Mouse (Mus musculus) heart, embryonic 10.5 days (tissue): ENCODE measurements around the gene Kcnip2. TPM values are rescaled to one million over a fixed set of nuclear protein-coding genes. Genes with fewer than 3 reads are reported as not detected.
"Not testable (repeated sequence)": the region's sequence is repeated elsewhere in the genome, so short reads cannot be mapped to it uniquely, and the experiment has no call there.

ENCODE experiments used
- DNase-seq: peaks from one replicate; pipeline ENCODE4 v3.0.0-alpha.2; 2017; ENCODE audit warnings: low spot score
- H3K27ac ChIP-seq: fragments of 300-500 bp; sonication (generic); 2 replicates; pipeline ENCODE4 v1.5.1; 2016; ENCODE audit warnings: mild to moderate bottlenecking
- H3K27me3 ChIP-seq: fragments of 300-500 bp; sonication (generic); 2 replicates; pipeline ENCODE4 v1.6.1; 2016; ENCODE audit warnings: mild to moderate bottlenecking; ENCODE audit not compliant: poor library complexity, insufficient read depth, severe bottlenecking
- H3K36me3 ChIP-seq: fragments of 300-500 bp; sonication (generic); 2 replicates; pipeline ENCODE4 v1.6.1; 2016; ENCODE audit warnings: mild to moderate bottlenecking, moderate library complexity
- H3K4me1 ChIP-seq: fragments of 300-500 bp; sonication (generic); 2 replicates; pipeline ENCODE4 v1.6.1; 2016; ENCODE audit warnings: mild to moderate bottlenecking
- H3K4me3 ChIP-seq: fragments of 300-500 bp; sonication (generic); 2 replicates; pipeline ENCODE4 v1.5.1; 2016; ENCODE audit warnings: mild to moderate bottlenecking, moderate library complexity
- H3K9me3 ChIP-seq: fragments of 300-500 bp; sonication (generic); 2 replicates; pipeline ENCODE4 v1.6.1; 2016; ENCODE audit warnings: mild to moderate bottlenecking, moderate library complexity
- WGBS: fragments of 180-500 bp; shearing (Covaris S2); methylation state at CpG from one replicate; pipeline ENCODE4 v1.1.7; 2016; 5-methylcytosine and 5-hydroxymethylcytosine counted together
- polyA plus RNA-seq: library from polyadenylated mRNA; unstranded; fragments of >200 nt; fragmentation: Nextera tagmentation; extraction: Ambion mirVana; gene quantifications from 2 replicates; pipeline ENCODE4 v1.2.1, GENCODE M21; 2016

Gene Kcnip2
- polyA plus RNA-seq, 1 experiment from 2014 or later: 0.35 TPM

DNA sequence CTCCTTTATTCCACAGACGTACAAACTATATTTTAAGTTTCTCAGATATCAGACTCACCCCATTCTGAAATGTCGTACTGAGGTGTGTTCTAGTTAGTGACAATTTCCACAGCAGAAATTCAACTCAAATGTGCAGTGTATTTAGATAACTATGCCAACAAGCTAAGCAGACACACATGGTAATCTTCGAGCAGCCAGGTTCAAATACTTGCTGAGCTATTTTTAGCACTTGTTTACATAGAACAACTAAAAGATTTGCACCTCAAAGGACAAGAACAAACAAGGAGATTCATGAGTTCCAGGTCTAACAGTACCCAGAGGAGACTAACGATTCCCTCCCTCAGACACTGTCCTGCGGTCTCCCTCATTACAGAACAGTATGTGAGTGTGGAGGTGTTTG, 11.3 kb upstream of the Kcnip2 start:
- peaks cover 3% of the 10 kb centered on the region for H3K4me1 ChIP-seq
- peaks cover 6% of the 10 kb centered on the region; the same call in 1 of the 2 replicates for H3K36me3 ChIP-seq
- H3K27ac ChIP-seq: no peak overlapping the region
- H3K4me3 ChIP-seq: no peak overlapping the region
- DNase-seq: no peak
- WGBS: 68% methylated on average over 5 of the region's 5 CpGs
- no peaks in the 10 kb centered on the region for H3K9me3 ChIP-seq
- no peaks in the 10 kb centered on the region for H3K27me3 ChIP-seq

DNA sequence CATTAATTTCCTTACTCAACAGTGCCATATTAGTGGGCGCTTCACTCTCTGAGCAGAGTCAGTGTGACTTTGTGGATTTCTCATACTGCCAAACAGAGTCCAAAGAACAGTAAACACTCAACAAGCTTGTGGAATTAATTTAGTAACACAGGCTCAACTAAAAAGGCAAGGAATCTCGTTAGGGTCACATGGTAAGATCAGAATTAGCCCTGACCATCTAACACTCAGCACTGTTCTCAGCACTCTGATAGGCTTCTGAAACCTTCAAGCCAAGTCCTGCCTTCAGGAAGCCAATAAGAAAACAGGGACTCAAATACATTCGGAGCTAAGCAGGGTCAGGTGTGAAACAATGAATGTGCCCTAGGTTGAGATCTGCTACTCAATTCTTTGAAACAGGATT, 10.3 kb upstream of the Kcnip2 start:
- no peak for DNase-seq
- peaks cover 3% of the 10 kb centered on the region for H3K4me1 ChIP-seq
- H3K4me3 ChIP-seq: no peak overlapping the region
- no peak overlapping the region for H3K27ac ChIP-seq
- no peaks in the 10 kb centered on the region for H3K9me3 ChIP-seq
- peaks cover 6% of the 10 kb centered on the region; the same call in 1 of the 2 replicates for H3K36me3 ChIP-seq
- H3K27me3 ChIP-seq: no peaks in the 10 kb centered on the region
- WGBS: 77% methylated on average over 3 of the region's 3 CpGs

DNA sequence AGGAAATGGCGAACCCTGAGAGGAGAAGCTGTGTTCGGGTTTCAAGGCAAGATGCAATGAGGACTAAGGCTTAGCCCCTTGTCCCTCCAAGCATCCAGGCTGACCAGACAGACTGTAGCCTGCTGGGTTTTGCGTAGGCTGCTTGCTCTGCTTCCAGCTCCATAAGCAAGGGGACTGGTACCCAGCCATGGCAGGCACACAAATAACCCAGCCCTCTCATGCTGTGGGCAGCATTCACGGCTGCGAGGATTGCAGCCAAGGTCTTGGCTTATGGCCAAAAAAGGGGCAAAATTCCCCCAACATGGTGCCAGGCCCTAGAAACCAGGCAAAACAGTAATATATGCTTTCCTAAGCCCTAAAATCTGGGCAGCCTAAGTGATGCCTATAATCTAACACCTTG, 6.0 kb upstream of the Kcnip2 start:
- WGBS: 84% methylated on average over 5 of the region's 5 CpGs
- DNase-seq: no peak
- no peak overlapping the region for H3K27ac ChIP-seq
- no peaks in the 10 kb centered on the region for H3K27me3 ChIP-seq
- peaks cover 14% of the 10 kb centered on the region for H3K4me1 ChIP-seq
- H3K9me3 ChIP-seq: no peaks in the 10 kb centered on the region
- peaks cover 24% of the 10 kb centered on the region for H3K36me3 ChIP-seq
- no peak overlapping the region for H3K4me3 ChIP-seq

DNA sequence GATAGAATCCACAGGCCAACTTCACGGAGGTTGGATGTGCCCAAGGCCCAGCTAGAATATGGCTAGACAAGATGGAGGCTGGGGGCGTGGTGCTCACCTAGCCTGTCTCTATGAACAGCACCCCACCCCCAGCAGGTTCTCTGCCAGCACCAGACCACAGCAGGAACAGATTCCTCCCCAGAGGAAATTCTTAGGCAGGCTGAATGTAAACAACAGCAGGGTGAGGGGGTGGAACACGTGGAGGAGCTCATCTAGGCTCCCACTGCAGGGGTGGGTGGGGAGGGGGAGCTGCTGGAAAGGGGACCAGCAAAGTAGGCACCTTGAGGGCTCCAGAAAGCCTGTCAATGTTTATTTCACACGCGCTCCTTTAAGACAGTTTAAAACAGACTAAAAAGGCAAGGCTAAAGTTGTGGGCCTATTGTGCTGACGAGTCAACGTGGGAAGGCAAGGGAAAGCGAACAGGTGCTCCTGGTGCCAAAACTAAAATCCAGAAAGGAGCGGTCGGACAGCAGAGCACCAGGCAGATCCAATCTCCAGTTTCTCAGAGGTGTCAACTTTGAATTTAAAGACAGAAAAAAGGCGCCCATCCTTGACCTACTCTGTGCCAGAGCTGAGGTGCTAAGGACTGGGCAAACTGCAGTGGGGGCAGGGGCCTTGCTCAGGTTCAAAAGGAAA, 2.1 kb upstream of the Kcnip2 start:
- H3K36me3 ChIP-seq: peaks cover 24% of the 10 kb centered on the region
- H3K9me3 ChIP-seq: no peaks in the 10 kb centered on the region
- peaks cover 36% of the 10 kb centered on the region for H3K4me1 ChIP-seq
- no peak overlapping the region for H3K4me3 ChIP-seq
- WGBS: 73% methylated on average over 11 of the region's 11 CpGs
- H3K27ac ChIP-seq: no peak overlapping the region
- no peak for DNase-seq
- H3K27me3 ChIP-seq: peaks cover 13% of the 10 kb centered on the region

DNA sequence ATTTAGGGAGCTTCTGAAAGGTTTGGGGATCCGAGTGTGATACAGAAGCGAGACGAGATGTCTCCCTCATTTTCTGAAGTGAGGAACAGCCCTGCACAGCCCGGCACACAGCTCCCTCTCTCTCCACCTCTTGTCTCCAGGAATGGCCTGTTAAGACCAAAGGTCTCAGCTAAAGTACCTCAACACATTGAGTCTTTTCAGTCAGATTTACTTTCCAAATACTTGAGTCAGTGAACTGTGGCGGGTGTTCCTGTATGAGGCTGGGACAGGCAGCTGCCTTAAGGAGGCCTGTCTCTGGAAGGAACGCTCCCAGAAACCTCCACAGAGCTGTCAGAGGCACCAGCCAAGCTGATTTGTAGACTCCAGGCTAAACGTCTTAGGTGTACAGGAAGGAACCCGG, 866 bp upstream of the Kcnip2 start:
- H3K27me3 ChIP-seq: peaks cover 13% of the 10 kb centered on the region
- H3K4me3 ChIP-seq: peak overlapping the region; percentile 58
- H3K4me1 ChIP-seq: peaks cover 44% of the 10 kb centered on the region
- peaks cover 24% of the 10 kb centered on the region for H3K36me3 ChIP-seq
- H3K9me3 ChIP-seq: no peaks in the 10 kb centered on the region
- DNase-seq: no peak
- no peak overlapping the region for H3K27ac ChIP-seq
- WGBS: 36% methylated on average over 8 of the region's 8 CpGs

DNA sequence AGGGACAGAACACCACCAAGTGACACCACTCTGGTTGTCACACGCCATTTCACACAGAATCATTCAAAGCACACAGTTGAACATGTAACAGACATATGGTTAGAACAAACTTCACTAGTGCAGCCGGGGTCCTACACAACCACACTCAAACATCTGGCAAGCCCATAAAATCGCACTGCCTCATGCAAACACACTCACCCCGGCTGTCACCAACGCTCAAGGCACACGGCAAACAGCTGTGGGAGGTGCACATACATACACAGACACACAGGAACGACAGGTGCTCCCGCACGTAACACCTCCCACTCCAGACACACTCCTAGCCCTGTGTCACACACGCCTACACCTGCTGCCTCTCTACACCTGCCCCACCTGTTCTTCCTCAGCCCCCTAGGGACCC, 691 bp downstream of the Kcnip2 start:
- H3K27ac ChIP-seq: 0 out of 2 replicates have a peak overlapping the region, but pooled peaks have one; percentile 36
- no peaks in the 10 kb centered on the region for H3K9me3 ChIP-seq
- DNase-seq: no peak
- peaks cover 23% of the 10 kb centered on the region for H3K36me3 ChIP-seq
- WGBS: 57% methylated on average over 10 of the region's 10 CpGs
- H3K27me3 ChIP-seq: peaks cover 21% of the 10 kb centered on the region
- peaks cover 52% of the 10 kb centered on the region for H3K4me1 ChIP-seq
- peak overlapping the region; percentile 58 for H3K4me3 ChIP-seq

DNA sequence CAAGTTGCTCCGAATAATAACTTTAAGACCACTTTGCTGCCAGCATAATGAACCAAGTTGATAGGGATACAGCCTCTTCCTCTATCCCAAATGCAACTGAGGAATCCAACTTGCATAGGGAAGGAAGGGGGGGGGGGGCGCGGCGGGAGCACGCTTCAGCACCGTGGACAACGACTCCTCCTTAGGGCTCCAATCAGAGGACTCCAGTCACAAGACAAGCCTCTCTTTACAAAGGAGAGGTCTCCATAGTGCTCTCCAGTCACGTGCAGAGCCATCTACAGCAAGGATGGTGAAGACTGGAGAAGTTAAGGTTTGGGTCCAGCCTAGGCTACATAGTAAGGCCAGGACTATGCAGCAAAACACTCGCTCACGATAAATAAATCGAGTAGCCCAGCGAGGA, 2.1 kb downstream of the Kcnip2 start:
- DNase-seq: no peak
- WGBS: 12% methylated on average over 12 of the region's 12 CpGs
- peaks cover 21% of the 10 kb centered on the region for H3K27me3 ChIP-seq
- H3K4me1 ChIP-seq: peaks cover 52% of the 10 kb centered on the region
- no peak overlapping the region for H3K27ac ChIP-seq
- H3K9me3 ChIP-seq: no peaks in the 10 kb centered on the region
- H3K36me3 ChIP-seq: peaks cover 11% of the 10 kb centered on the region; the same call in 1 of the 2 replicates
- H3K4me3 ChIP-seq: no peak overlapping the region

DNA sequence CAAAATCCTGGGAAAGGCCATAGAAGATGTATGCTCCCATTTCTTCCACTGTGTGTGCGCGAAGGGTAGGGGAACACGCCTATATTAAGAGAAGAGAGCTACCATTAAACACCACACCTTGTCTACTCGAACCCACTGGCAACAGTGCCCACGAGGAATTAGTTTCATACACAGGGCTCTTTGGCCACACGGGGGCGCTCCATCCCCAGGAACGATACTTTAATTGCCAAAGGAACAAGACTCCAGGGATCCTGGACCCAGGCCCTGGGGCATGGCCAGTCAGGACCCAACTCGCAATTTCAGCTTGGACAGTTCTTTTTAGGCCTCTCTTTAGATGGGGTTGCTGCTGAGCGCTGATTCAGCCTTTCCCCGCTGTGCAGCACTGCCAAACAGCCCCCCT, 2.6 kb downstream of the Kcnip2 start:
- no peaks in the 10 kb centered on the region for H3K9me3 ChIP-seq
- WGBS: 9% methylated on average over 11 of the region's 11 CpGs
- no peak overlapping the region for H3K4me3 ChIP-seq
- peaks cover 46% of the 10 kb centered on the region for H3K4me1 ChIP-seq
- no peak for DNase-seq
- peaks cover 7% of the 10 kb centered on the region; the same call in 1 of the 2 replicates for H3K36me3 ChIP-seq
- H3K27me3 ChIP-seq: peaks cover 21% of the 10 kb centered on the region
- no peak overlapping the region for H3K27ac ChIP-seq

DNA sequence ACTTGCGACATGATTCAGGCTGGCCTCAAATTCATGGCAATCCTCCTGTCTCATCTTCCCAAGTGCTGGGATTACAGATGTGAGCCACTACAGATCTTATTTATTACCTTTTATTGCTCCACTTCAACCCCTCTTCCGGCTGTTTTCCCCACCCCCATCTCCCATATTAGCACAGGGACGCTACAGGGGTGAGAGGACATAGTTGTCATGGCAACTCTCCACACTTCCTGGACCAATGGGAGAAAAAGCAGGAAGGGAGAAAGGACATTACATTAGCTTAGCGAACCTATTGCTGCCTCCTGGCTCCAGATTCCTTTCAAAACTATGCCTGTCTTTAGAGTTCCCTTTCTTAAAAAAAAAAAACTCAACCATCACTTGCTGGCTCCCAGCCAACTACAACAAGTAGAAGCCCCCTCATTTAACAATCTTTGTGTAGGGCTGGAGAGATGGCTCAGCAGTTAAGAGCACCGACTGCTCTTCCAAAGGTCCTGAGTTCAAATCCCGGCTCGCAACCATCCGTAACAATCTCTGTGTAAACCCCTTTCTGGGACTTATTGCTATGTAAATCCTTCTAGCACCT, 3.1 kb downstream of the Kcnip2 start:
- H3K36me3 ChIP-seq: 0 out of 2 replicates have a peak, but pooled peaks cover 2% of the 10 kb centered on the region
- DNase-seq: no peak
- peak overlapping the region; percentile 48 for H3K4me3 ChIP-seq
- peaks cover 21% of the 10 kb centered on the region for H3K27me3 ChIP-seq
- H3K27ac ChIP-seq: no peak overlapping the region
- H3K9me3 ChIP-seq: no peaks in the 10 kb centered on the region
- H3K4me1 ChIP-seq: peaks cover 42% of the 10 kb centered on the region
- 23% methylated on average over 8 of the region's 8 CpGs for WGBS

DNA sequence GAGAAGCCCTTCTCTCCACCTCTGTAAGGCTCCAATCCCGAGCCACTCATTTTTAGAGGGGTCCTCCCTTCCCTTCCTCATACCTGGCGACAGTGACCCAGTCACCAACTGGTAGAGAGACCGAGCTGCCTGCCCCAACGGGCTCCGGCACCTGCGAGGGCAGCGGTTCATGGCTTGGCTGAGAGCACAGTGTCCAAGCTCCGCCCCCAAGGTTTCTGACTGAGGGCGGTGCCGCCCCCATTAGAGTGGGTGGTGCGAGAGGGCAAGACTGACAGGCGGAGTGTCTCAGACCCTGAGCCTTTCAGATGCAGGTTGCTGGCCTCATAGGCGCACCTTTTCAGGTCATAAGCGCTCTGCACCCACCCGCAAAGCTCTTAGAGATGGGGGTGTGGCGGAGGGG, 3.7 kb downstream of the Kcnip2 start:
- H3K27me3 ChIP-seq: peaks cover 21% of the 10 kb centered on the region
- no peak overlapping the region for H3K27ac ChIP-seq
- H3K4me3 ChIP-seq: peak overlapping the region; percentile 48
- 2% methylated on average over 16 of the region's 16 CpGs for WGBS
- DNase-seq: peak; percentile 88
- H3K9me3 ChIP-seq: no peaks in the 10 kb centered on the region
- H3K36me3 ChIP-seq: no peaks in the 10 kb centered on the region
- peaks cover 38% of the 10 kb centered on the region for H3K4me1 ChIP-seq

DNA sequence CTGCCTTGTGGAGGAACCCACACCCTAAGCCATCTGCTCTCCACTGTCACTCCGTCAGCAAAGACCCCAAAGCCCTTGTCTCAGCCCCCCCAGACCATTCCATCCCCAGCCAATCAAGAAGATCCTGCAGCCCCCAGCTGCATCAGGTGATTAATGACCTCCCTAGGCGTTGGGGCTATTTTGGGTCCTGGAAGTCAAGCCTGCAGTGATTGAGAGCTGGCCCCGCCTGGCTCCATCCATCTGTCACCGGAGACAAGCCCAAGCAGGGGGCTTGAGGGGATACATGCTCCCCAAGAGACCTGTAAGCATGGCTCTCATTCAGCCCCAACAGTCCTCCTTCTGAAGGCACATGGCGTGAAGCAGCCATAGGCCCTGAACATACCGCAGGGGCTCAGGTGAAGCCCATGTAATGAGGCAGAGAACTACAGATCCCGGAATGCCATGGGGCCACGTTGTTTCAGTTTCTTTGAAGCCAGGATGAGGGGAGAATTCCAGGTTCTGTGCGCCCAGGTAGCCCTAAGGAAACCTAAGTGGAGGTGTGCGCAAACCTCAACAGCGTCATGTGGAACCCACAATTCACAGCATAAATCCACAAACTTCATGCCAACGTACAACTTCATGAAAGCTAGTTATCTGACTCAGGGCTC, 4.7 kb downstream of the Kcnip2 start:
- Histone ChIP-seq H3K4me1 (peaks cover 32% of the 10 kb centered on the region), H3K9me3 (no peaks in the 10 kb centered on the region), H3K36me3 (no peaks in the 10 kb centered on the region), H3K4me3 (no peak overlapping the region), H3K27me3 (peaks cover 21% of the 10 kb centered on the region), H3K27ac (no peak overlapping the region)
- DNase-seq: no peak
- WGBS: 50% methylated on average over 12 of the region's 12 CpGs

DNA sequence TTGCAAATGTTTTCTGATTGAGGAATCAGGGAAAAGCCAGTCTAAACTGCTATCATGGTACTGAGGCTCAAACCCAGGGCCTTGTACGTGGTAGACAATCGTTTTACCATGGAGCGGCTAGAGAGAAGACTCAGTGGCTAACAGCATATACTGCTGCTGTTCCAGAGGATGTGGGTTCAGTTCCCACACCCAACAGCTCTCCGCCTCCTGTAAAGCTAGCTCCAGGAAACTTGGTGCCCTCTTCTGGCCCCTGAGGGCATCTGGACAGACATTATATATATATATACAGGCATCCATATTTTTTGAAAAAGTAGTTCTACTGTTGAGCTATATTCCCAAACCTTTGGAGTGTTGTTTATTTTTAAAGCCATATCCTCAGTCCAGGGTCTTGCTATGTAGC, 8.1 kb downstream of the Kcnip2 start:
- no peak overlapping the region for H3K27ac ChIP-seq
- 88% methylated on average over 4 of the region's 4 CpGs for WGBS

DNA sequence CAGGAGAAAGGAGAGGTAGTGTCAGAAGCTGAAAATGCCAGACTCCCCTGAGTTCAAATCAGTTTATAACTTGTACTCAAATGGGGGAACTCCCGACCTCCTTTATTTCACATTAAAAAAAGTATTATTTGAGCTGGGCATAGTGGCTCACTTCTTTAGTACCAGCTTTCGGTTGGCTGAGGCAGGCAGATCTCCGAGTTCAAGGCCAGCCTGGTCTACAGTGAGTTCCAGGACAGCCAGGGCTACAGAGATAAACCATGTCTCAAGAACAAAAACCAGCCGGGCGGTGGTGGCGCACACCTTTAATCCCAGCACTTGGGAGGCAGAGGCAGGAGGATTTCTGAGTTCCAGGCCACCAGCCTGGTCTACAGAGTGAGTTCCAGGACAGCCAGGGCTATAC, 10.0 kb downstream of the Kcnip2 start:
- H3K27ac ChIP-seq, H3K36me3 ChIP-seq, H3K9me3 ChIP-seq, H3K4me3 ChIP-seq, DNase-seq: not testable (repeated sequence)
- Histone ChIP-seq H3K4me1 (peaks cover 20% of the 10 kb centered on the region), H3K27me3 (peaks cover 13% of the 10 kb centered on the region)
- 87% methylated on average over 6 of the region's 6 CpGs for WGBS

More for the DNA sequence above, 8.1 kb downstream of the Kcnip2 start:
- Histone ChIP-seq H3K4me3 (no peak overlapping the region), H3K9me3 (no peaks in the 10 kb centered on the region), H3K4me1 (peaks cover 36% of the 10 kb centered on the region), H3K27me3 (peaks cover 14% of the 10 kb centered on the region), H3K36me3 (no peaks in the 10 kb centered on the region)
- DNase-seq: no peak
